Mouse (Mus musculus): ENCODE data around the gene Ltn1. TPM values are rescaled to one million over a fixed set of nuclear protein-coding genes. Genes with fewer than 3 reads are reported as not detected.

Ltn1 gene
- polyA plus RNA-seq, 1 experiment from 2014 or later = 37.8 TPM

GRCm38 (mm10) chr16:87364231-87364630 is 68.2 kb downstream of the Ltn1 start:
- Histone ChIP-seq H3K9me3 (ENCODE audit: control insufficient read depth, low read length) (no peaks in the 10 kb centered on the region), H3K9ac (replicated peaks; ENCODE audit: low read depth, low read length) (no peak overlapping the region), H3K27me3 (ENCODE audit: control insufficient read depth, insufficient read depth, low read length) (no peaks in the 10 kb centered on the region), H3K4me2 (ENCODE audit: low read depth, low read length) (no peak overlapping the region), H3K27ac (ENCODE audit: low read depth, low read length) (no peak overlapping the region), H3K4me1 (ENCODE audit: control insufficient read depth, insufficient read depth, low read length) (no peaks in the 10 kb centered on the region), H3K4me3 (ENCODE audit: low read depth, low read length) (no peak overlapping the region), H3K36me3 (ENCODE audit: control insufficient read depth, insufficient read depth, low read length) (peaks cover 22% of the 10 kb centered on the region)
- ATAC-seq (ENCODE audit: low read depth) = no peak
- WGBS = 92% methylated on average over 4 of the region's 4 CpGs

GRCm38 (mm10) chr16:87360096-87360495 is 72.3 kb downstream of the Ltn1 start:
- no peaks in the 10 kb centered on the region for H3K9me3 ChIP-seq (ENCODE audit: control insufficient read depth, low read length)
- 89% methylated on average over 6 of the region's 6 CpGs for WGBS
- no peak overlapping the region for H3K9ac ChIP-seq (replicated peaks; ENCODE audit: low read depth, low read length)
- no peak for ATAC-seq (ENCODE audit: low read depth)
- H3K27me3 ChIP-seq (ENCODE audit: control insufficient read depth, insufficient read depth, low read length) = no peaks in the 10 kb centered on the region
- H3K4me1 ChIP-seq (ENCODE audit: control insufficient read depth, insufficient read depth, low read length) = no peaks in the 10 kb centered on the region
- peaks cover 24% of the 10 kb centered on the region for H3K36me3 ChIP-seq (ENCODE audit: control insufficient read depth, insufficient read depth, low read length)
- no peak overlapping the region for H3K4me2 ChIP-seq (ENCODE audit: low read depth, low read length)
- no peak overlapping the region for H3K4me3 ChIP-seq (ENCODE audit: low read depth, low read length)
- no peak overlapping the region for H3K27ac ChIP-seq (ENCODE audit: low read depth, low read length)

GRCm38 (mm10) chr16:87354748-87355147 is 77.7 kb downstream of the Ltn1 start:
- peaks cover 6% of the 10 kb centered on the region; the same call in 1 of the 2 replicates for H3K36me3 ChIP-seq (ENCODE audit: control insufficient read depth, insufficient read depth, low read length)
- no peak overlapping the region for H3K9ac ChIP-seq (replicated peaks; ENCODE audit: low read depth, low read length)
- ATAC-seq (ENCODE audit: low read depth) = peak; percentile 9
- WGBS = 79% methylated on average over 7 of the region's 7 CpGs
- no peaks in the 10 kb centered on the region for H3K9me3 ChIP-seq (ENCODE audit: control insufficient read depth, low read length)
- peak overlapping the region; percentile 69 for H3K4me3 ChIP-seq (ENCODE audit: low read depth, low read length)
- no peaks in the 10 kb centered on the region for H3K4me1 ChIP-seq (ENCODE audit: control insufficient read depth, insufficient read depth, low read length)
- H3K4me2 ChIP-seq (ENCODE audit: low read depth, low read length) = peak overlapping the region; percentile 47
- no peaks in the 10 kb centered on the region for H3K27me3 ChIP-seq (ENCODE audit: control insufficient read depth, insufficient read depth, low read length)
- H3K27ac ChIP-seq (ENCODE audit: low read depth, low read length) = no peak overlapping the region

- WGBS = under 1% methylated on average over 48 of the region's 48 CpGs
- H3K4me3 ChIP-seq (ENCODE audit: low read depth, low read length) = peak within 1 kb of the TSS; percentile 69
- H3K9ac ChIP-seq (replicated peaks; ENCODE audit: low read depth, low read length) = peak within 1 kb of the TSS; percentile 69
- no peaks in the 10 kb centered on the region for H3K27me3 ChIP-seq (ENCODE audit: control insufficient read depth, insufficient read depth, low read length)
- peak; percentile 99 for ATAC-seq (ENCODE audit: low read depth)
- peak within 1 kb of the TSS; percentile 47 for H3K4me2 ChIP-seq (ENCODE audit: low read depth, low read length)
- peak within 1 kb of the TSS; percentile 93 for H3K27ac ChIP-seq (ENCODE audit: low read depth, low read length)
- H3K36me3 ChIP-seq (ENCODE audit: control insufficient read depth, insufficient read depth, low read length) = peaks cover 6% of the 10 kb centered on the region; the same call in 1 of the 2 replicates
- no peaks in the 10 kb centered on the region for H3K4me1 ChIP-seq (ENCODE audit: control insufficient read depth, insufficient read depth, low read length)
- no peaks in the 10 kb centered on the region for H3K9me3 ChIP-seq (ENCODE audit: control insufficient read depth, low read length)
These were observed 78.3 kb downstream of the Ltn1 start, which contains the start of gene N6amt1 for GRCm38 (mm10) chr16:87354075-87354583. Gene N6amt1, plus strand, starts transcription at chr16:87354185.

- Histone ChIP-seq H3K9me3 (ENCODE audit: control insufficient read depth, low read length) (no peaks in the 10 kb centered on the region), H3K4me3 (ENCODE audit: low read depth, low read length) (peak overlapping the region; percentile 69), H3K27me3 (ENCODE audit: control insufficient read depth, insufficient read depth, low read length) (no peaks in the 10 kb centered on the region), H3K4me2 (ENCODE audit: low read depth, low read length) (peak overlapping the region; percentile 47), H3K4me1 (ENCODE audit: control insufficient read depth, insufficient read depth, low read length) (no peaks in the 10 kb centered on the region), H3K9ac (replicated peaks; ENCODE audit: low read depth, low read length) (no peak overlapping the region), H3K27ac (ENCODE audit: low read depth, low read length) (no peak overlapping the region; the same call in 1 of the 2 replicates), H3K36me3 (ENCODE audit: control insufficient read depth, insufficient read depth, low read length) (peaks cover 6% of the 10 kb centered on the region; the same call in 1 of the 2 replicates)
- 94% methylated on average over 1 of the region's 1 CpGs for WGBS
- ATAC-seq (ENCODE audit: low read depth) = peak; percentile 29; the same call in 1 of the 2 replicates
These were observed 78.8 kb downstream of the Ltn1 start for GRCm38 (mm10) chr16:87353605-87354004.

- no peaks in the 10 kb centered on the region for H3K27me3 ChIP-seq (ENCODE audit: control insufficient read depth, insufficient read depth, low read length)
- 78% methylated on average over 5 of the region's 5 CpGs for WGBS
These were observed 80.9 kb downstream of the Ltn1 start for GRCm38 (mm10) chr16:87351386-87352105.

GRCm38 (mm10) chr16:87348133-87348532 is 84.3 kb downstream of the Ltn1 start:
- no peaks in the 10 kb centered on the region for H3K9me3 ChIP-seq (ENCODE audit: control insufficient read depth, low read length)
- H3K4me2 ChIP-seq (ENCODE audit: low read depth, low read length) = no peak overlapping the region
- no peak for ATAC-seq (ENCODE audit: low read depth)
- H3K4me1 ChIP-seq (ENCODE audit: control insufficient read depth, insufficient read depth, low read length) = no peaks in the 10 kb centered on the region
- H3K36me3 ChIP-seq (ENCODE audit: control insufficient read depth, insufficient read depth, low read length) = no peaks in the 10 kb centered on the region
- no peak overlapping the region for H3K27ac ChIP-seq (ENCODE audit: low read depth, low read length)
- H3K4me3 ChIP-seq (ENCODE audit: low read depth, low read length) = no peak overlapping the region
- H3K9ac ChIP-seq (replicated peaks; ENCODE audit: low read depth, low read length) = no peak overlapping the region
- H3K27me3 ChIP-seq (ENCODE audit: control insufficient read depth, insufficient read depth, low read length) = no peaks in the 10 kb centered on the region
- 97% methylated on average over 2 of the region's 2 CpGs for WGBS

More at GRCm38 (mm10) chr16:87351386-87352105, 80.9 kb downstream of the Ltn1 start:
- H3K36me3 ChIP-seq (ENCODE audit: control insufficient read depth, insufficient read depth, low read length) = no peaks in the 10 kb centered on the region
- H3K9ac ChIP-seq (replicated peaks; ENCODE audit: low read depth, low read length) = no peak overlapping the region
- H3K4me1 ChIP-seq (ENCODE audit: control insufficient read depth, insufficient read depth, low read length) = no peaks in the 10 kb centered on the region
- ATAC-seq (ENCODE audit: low read depth) = no peak
- H3K9me3 ChIP-seq (ENCODE audit: control insufficient read depth, low read length) = no peaks in the 10 kb centered on the region
- no peak overlapping the region for H3K27ac ChIP-seq (ENCODE audit: low read depth, low read length)
- H3K4me2 ChIP-seq (ENCODE audit: low read depth, low read length) = no peak overlapping the region
- no peak overlapping the region for H3K4me3 ChIP-seq (ENCODE audit: low read depth, low read length)

- H3K9ac ChIP-seq (replicated peaks; ENCODE audit: low read depth, low read length) = no peak overlapping the region
- H3K27me3 ChIP-seq (ENCODE audit: control insufficient read depth, insufficient read depth, low read length) = no peaks in the 10 kb centered on the region
- 77% methylated on average over 6 of the region's 6 CpGs for WGBS
- H3K4me1 ChIP-seq (ENCODE audit: control insufficient read depth, insufficient read depth, low read length) = no peaks in the 10 kb centered on the region
- no peak for ATAC-seq (ENCODE audit: low read depth)
- no peak overlapping the region for H3K4me3 ChIP-seq (ENCODE audit: low read depth, low read length)
- H3K9me3 ChIP-seq (ENCODE audit: control insufficient read depth, low read length) = no peaks in the 10 kb centered on the region
- no peaks in the 10 kb centered on the region for H3K36me3 ChIP-seq (ENCODE audit: control insufficient read depth, insufficient read depth, low read length)
- no peak overlapping the region for H3K4me2 ChIP-seq (ENCODE audit: low read depth, low read length)
- H3K27ac ChIP-seq (ENCODE audit: low read depth, low read length) = no peak overlapping the region
These were observed 91.3 kb downstream of the Ltn1 start for GRCm38 (mm10) chr16:87341043-87341572.

GRCm38 (mm10) chr16:87334756-87335155 is 97.7 kb downstream of the Ltn1 start:
- Histone ChIP-seq H3K27me3 (ENCODE audit: control insufficient read depth, insufficient read depth, low read length) (no peaks in the 10 kb centered on the region), H3K4me3 (ENCODE audit: low read depth, low read length) (no peak overlapping the region), H3K4me2 (ENCODE audit: low read depth, low read length) (no peak overlapping the region), H3K9ac (replicated peaks; ENCODE audit: low read depth, low read length) (no peak overlapping the region), H3K9me3 (ENCODE audit: control insufficient read depth, low read length) (no peaks in the 10 kb centered on the region), H3K4me1 (ENCODE audit: control insufficient read depth, insufficient read depth, low read length) (no peaks in the 10 kb centered on the region), H3K36me3 (ENCODE audit: control insufficient read depth, insufficient read depth, low read length) (no peaks in the 10 kb centered on the region), H3K27ac (ENCODE audit: low read depth, low read length) (no peak overlapping the region)
- 94% methylated on average over 3 of the region's 3 CpGs for WGBS
- ATAC-seq (ENCODE audit: low read depth) = no peak

Data from neural tube, embryonic 14.5 days (tissue).